Mouse (Mus musculus): ENCODE data around the gene Pou3f4.
"Not testable (repeated sequence)": the region's sequence is repeated elsewhere in the genome, so short reads cannot be mapped to it uniquely, and the experiment has no call there.

Gene Pou3f4

DNA sequence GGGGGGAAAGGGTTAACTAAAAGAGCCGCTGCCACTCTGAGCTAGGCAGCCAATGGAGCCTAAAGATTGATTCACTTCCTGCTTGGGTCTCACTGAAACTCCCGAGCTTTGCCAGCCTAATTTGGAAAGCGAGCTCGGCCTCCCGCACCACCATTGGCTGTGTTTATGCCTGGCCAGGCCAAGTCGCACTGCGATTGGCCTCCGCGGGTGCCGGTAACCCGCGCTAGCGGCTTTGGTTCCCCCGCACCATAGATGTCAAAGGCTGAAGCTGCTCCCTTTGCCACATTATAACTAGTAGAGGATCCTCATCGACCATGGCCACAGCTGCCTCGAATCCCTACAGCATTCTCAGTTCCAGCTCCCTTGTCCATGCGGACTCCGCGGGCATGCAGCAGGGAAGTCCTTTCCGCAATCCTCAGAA, at the start of gene Pou3f4:
Pou3f4 (plus strand) TSS at position 130 of the 421 bp plus-strand sequence.
- peak; percentile 50 for DNase-seq (ENCODE audit: extremely low spot score, low spot score)

DNA sequence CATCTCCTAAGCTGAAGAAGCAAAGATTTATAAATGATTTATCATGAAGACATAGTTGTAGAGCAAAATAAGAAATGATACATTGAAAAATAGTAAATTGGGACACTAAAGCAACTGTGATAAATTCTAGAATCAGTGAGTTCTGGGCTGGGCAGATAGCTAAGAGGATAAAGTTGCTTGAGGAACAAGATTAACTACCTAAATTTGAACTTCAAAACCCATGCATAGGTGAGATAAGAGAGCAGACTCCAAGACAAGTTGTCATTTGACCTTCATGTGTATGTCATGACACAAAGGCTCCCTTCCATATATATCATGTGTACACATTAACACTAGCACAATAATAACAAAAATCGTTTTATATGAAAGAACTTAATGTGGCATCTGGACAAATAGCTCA, 48.1 kb upstream of the Pou3f4 start:
- no peak for DNase-seq (ENCODE audit: extremely low spot score, low spot score)

- not testable (repeated sequence) for DNase-seq (ENCODE audit: extremely low spot score, low spot score)
These were observed 39.3 kb upstream of the Pou3f4 start for GRCm38 (mm10) chrX:110774807-110775206.

GRCm38 (mm10) chrX:110802502-110802901, 11.6 kb upstream of the Pou3f4 start:
- DNase-seq (ENCODE audit: extremely low spot score, low spot score), result no peak

DNA sequence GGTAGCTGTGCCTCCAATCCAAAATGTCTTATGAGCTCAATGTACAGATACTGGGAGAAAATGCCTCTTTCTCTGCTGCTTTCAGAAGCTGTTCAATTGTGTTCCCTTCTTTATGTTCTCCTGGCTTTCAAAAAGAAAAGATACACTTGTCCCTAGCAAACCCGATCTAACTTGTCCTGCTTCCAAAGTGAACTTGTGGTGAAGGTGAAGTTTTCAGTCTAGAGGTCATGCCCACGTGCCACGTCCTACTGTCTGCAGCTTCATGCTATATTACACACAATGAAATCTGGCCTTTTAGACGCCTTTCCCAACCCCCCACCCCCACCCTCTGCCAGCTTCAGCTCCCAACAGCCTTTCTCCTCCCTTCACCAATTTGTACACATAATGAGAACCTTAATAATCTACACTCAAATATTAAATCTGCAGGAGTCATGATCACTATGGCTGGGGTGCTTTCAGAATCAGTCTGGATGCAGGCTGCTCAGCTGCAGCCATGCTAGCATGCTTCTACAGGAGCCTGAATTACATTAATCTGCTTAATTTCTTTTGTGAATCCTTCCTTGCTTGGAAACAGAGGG, 4.0 kb upstream of the Pou3f4 start:
- no peak for DNase-seq (ENCODE audit: extremely low spot score, low spot score)

GRCm38 (mm10) chrX:110810753-110811506, 3.1 kb upstream of the Pou3f4 start:
- no peak for DNase-seq (ENCODE audit: extremely low spot score, low spot score)

DNA sequence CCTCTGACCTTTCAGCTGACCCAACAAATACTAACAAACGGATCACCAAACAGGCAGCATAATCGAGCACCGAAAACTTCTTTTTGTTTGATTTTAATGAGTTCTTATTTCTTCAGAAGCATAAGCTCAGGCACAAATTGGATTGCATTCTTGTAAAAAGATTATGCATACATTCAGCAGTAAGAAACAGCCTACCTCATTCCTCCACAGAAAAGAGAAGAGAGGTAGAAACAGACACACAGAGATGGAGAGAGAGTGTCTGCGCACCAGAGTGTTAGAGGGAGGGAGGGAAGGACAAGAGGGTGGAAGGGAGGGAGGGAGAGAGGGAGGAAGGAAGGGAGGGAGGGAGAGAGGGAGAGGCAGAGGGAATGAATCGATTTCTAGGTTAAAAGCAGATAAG, 2.0 kb upstream of the Pou3f4 start:
- no peak for DNase-seq (ENCODE audit: extremely low spot score, low spot score)

- no peak for DNase-seq (ENCODE audit: extremely low spot score, low spot score)
These were observed 679 bp upstream of the Pou3f4 start for GRCm38 (mm10) chrX:110813401-110813800.

DNA sequence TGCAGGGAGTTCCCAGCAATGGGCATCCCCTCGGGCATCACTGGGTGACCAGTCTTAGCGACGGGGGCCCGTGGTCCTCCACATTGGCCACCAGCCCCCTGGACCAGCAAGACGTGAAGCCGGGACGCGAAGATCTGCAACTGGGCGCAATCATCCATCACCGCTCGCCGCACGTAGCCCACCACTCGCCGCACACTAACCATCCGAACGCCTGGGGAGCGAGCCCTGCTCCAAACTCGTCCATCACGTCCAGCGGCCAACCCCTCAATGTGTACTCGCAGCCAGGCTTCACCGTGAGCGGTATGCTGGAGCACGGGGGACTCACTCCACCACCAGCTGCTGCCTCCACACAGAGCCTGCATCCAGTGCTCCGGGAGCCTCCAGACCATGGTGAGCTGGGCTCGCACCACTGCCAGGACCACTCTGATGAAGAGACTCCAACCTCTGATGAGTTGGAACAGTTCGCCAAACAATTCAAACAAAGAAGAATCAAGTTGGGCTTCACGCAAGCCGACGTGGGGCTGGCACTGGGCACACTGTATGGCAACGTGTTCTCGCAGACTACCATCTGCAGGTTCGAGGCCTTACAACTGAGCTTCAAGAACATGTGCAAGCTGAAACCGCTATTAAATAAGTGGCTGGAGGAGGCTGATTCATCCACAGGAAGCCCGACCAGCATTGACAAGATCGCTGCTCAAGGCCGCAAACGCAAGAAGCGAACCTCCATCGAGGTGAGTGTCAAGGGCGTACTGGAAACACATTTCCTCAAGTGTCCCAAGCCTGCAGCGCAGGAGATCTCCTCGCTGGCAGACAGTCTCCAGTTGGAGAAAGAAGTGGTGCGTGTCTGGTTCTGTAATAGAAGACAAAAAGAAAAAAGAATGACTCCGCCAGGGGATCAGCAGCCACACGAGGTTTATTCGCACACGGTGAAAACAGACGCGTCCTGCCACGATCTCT, 790 bp downstream of the Pou3f4 start:
- DNase-seq (ENCODE audit: extremely low spot score, low spot score), result peak; percentile 29

- DNase-seq (ENCODE audit: extremely low spot score, low spot score), result no peak
These were observed 1.5 kb downstream of the Pou3f4 start for GRCm38 (mm10) chrX:110815549-110815930.

- DNase-seq (ENCODE audit: extremely low spot score, low spot score), result no peak
These were observed 2.5 kb downstream of the Pou3f4 start for GRCm38 (mm10) chrX:110816609-110817008.

DNA sequence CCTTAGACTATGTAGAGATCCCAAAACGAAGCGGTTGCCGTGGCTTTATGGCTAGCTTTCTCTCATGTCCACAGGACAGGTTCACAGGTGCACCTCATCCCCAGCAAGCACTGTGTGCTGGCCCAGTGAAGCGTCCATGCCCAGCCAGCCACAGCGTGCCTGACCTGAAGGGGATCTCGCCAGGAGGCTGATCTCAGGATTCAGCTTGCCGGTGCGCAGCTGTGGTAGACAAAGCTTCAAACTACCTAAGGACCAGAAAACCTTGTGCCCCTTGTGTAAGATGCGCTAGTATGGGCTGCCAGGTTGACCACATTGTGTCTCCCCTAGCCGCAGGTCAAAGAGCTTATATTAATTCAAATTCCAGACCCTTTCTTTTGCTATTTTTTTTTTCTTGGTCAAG, 3.1 kb downstream of the Pou3f4 start:
- peak; percentile 22 for DNase-seq (ENCODE audit: extremely low spot score, low spot score)

DNA sequence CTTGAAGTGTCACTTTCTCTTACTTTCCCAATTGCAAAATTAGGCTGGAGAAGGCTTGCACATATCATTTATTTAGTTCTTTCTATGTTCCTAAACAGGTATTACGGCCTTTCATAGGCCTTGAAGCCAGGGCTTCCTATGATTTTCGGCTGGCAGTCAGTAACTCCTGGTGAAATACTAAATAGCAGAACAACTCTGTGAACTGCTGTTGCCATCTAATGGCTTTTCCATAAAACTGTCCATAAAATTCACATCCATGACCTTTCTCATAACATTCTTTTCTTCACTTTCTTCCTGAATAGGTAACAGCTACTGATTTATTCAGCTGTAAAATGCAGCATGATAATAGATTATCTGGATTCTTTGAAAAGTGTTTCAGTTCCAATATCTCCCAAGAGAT, 23.4 kb downstream of the Pou3f4 start:
- no peak for DNase-seq (ENCODE audit: extremely low spot score, low spot score)

- DNase-seq (ENCODE audit: extremely low spot score, low spot score), result no peak
These were observed 37.2 kb downstream of the Pou3f4 start for GRCm38 (mm10) chrX:110851300-110851699.

All from neural tube, embryonic 10.5 days (tissue).